Mouse (Mus musculus): ENCODE data around the gene Ubac1. TPM values are rescaled to one million over a fixed set of nuclear protein-coding genes. Genes with fewer than 3 reads are reported as not detected.

Gene Ubac1
- polyA plus RNA-seq, 1 experiment from 2014 or later: 113 TPM

GRCm38 (mm10) chr2:25978997-25979396 is 42.5 kb downstream of the Ubac1 start:
- WGBS: 89% methylated on average over 4 of the region's 4 CpGs
- no peak for DNase-seq (ENCODE audit: low spot score)
- Histone ChIP-seq H3K27me3 (ENCODE audit: control insufficient read depth, insufficient read depth, low read length) (no peaks in the 10 kb centered on the region), H3K4me1 (ENCODE audit: control insufficient read depth, insufficient read depth, low read length) (no peaks in the 10 kb centered on the region; the same call in 1 of the 2 replicates), H3K36me3 (replicated peaks; ENCODE audit: control insufficient read depth, insufficient read depth, low read depth, low read length) (no peaks in the 10 kb centered on the region), H3K9me3 (replicated peaks; ENCODE audit: control insufficient read depth, low read length) (no peaks in the 10 kb centered on the region), H3K4me3 (ENCODE audit: low read depth, low read length) (no peak overlapping the region), H3K27ac (replicated peaks; ENCODE audit: low read depth, low read length) (no peak overlapping the region), H3K4me2 (ENCODE audit: low read depth, low read length) (no peak overlapping the region), H3K9ac (replicated peaks; ENCODE audit: low read length) (no peak overlapping the region)
- no peak for ATAC-seq (replicated peaks; ENCODE audit: insufficient number of reproducible peaks, low FRiP score, low TSS enrichment, low read depth)

- Histone ChIP-seq H3K9ac (replicated peaks; ENCODE audit: low read length) (no peak overlapping the region), H3K4me1 (ENCODE audit: control insufficient read depth, insufficient read depth, low read length) (no peaks in the 10 kb centered on the region; the same call in 1 of the 2 replicates), H3K4me3 (ENCODE audit: low read depth, low read length) (no peak overlapping the region), H3K27ac (replicated peaks; ENCODE audit: low read depth, low read length) (no peak overlapping the region), H3K27me3 (ENCODE audit: control insufficient read depth, insufficient read depth, low read length) (no peaks in the 10 kb centered on the region), H3K4me2 (ENCODE audit: low read depth, low read length) (no peak overlapping the region), H3K9me3 (replicated peaks; ENCODE audit: control insufficient read depth, low read length) (no peaks in the 10 kb centered on the region), H3K36me3 (replicated peaks; ENCODE audit: control insufficient read depth, insufficient read depth, low read depth, low read length) (no peaks in the 10 kb centered on the region; the same call in 1 of the 2 replicates)
- WGBS: 81% methylated on average over 7 of the region's 7 CpGs
- ATAC-seq (replicated peaks; ENCODE audit: insufficient number of reproducible peaks, low FRiP score, low TSS enrichment, low read depth) (no peak), DNase-seq (ENCODE audit: low spot score) (no peak)
These were observed 43.8 kb downstream of the Ubac1 start for GRCm38 (mm10) chr2:25977587-25978239.

GRCm38 (mm10) chr2:25975141-25975770 is 46.3 kb downstream of the Ubac1 start:
- Histone ChIP-seq H3K4me2 (ENCODE audit: low read depth, low read length) (no peak overlapping the region), H3K27me3 (ENCODE audit: control insufficient read depth, insufficient read depth, low read length) (no peaks in the 10 kb centered on the region), H3K9ac (replicated peaks; ENCODE audit: low read length) (no peak overlapping the region), H3K9me3 (replicated peaks; ENCODE audit: control insufficient read depth, low read length) (no peaks in the 10 kb centered on the region), H3K27ac (replicated peaks; ENCODE audit: low read depth, low read length) (no peak overlapping the region), H3K4me1 (ENCODE audit: control insufficient read depth, insufficient read depth, low read length) (no peaks in the 10 kb centered on the region; the same call in 1 of the 2 replicates), H3K36me3 (replicated peaks; ENCODE audit: control insufficient read depth, insufficient read depth, low read depth, low read length) (no peaks in the 10 kb centered on the region; the same call in 1 of the 2 replicates), H3K4me3 (ENCODE audit: low read depth, low read length) (no peak overlapping the region)
- WGBS: 92% methylated on average over 4 of the region's 4 CpGs
- DNase-seq (ENCODE audit: low spot score) (no peak), ATAC-seq (replicated peaks; ENCODE audit: insufficient number of reproducible peaks, low FRiP score, low TSS enrichment, low read depth) (no peak)

GRCm38 (mm10) chr2:25970426-25970825 is 51.1 kb downstream of the Ubac1 start:
- Histone ChIP-seq H3K27me3 (ENCODE audit: control insufficient read depth, insufficient read depth, low read length) (no peaks in the 10 kb centered on the region), H3K4me1 (ENCODE audit: control insufficient read depth, insufficient read depth, low read length) (no peaks in the 10 kb centered on the region), H3K27ac (replicated peaks; ENCODE audit: low read depth, low read length) (no peak overlapping the region), H3K9ac (replicated peaks; ENCODE audit: low read length) (no peak overlapping the region), H3K4me3 (ENCODE audit: low read depth, low read length) (no peak overlapping the region), H3K4me2 (ENCODE audit: low read depth, low read length) (no peak overlapping the region), H3K9me3 (replicated peaks; ENCODE audit: control insufficient read depth, low read length) (no peaks in the 10 kb centered on the region), H3K36me3 (replicated peaks; ENCODE audit: control insufficient read depth, insufficient read depth, low read depth, low read length) (no peaks in the 10 kb centered on the region; the same call in 1 of the 2 replicates)
- 84% methylated on average over 2 of the region's 2 CpGs for WGBS
- no peak for DNase-seq (ENCODE audit: low spot score)
- no peak for ATAC-seq (replicated peaks; ENCODE audit: insufficient number of reproducible peaks, low FRiP score, low TSS enrichment, low read depth)

GRCm38 (mm10) chr2:25969319-25969718 is 52.2 kb downstream of the Ubac1 start:
- H3K9ac ChIP-seq (replicated peaks; ENCODE audit: low read length): no peak overlapping the region
- H3K4me1 ChIP-seq (ENCODE audit: control insufficient read depth, insufficient read depth, low read length): no peaks in the 10 kb centered on the region
- H3K9me3 ChIP-seq (replicated peaks; ENCODE audit: control insufficient read depth, low read length): no peaks in the 10 kb centered on the region
- no peak overlapping the region for H3K4me3 ChIP-seq (ENCODE audit: low read depth, low read length)
- ATAC-seq (replicated peaks; ENCODE audit: insufficient number of reproducible peaks, low FRiP score, low TSS enrichment, low read depth) (no peak), DNase-seq (ENCODE audit: low spot score) (no peak)
- no peak overlapping the region for H3K4me2 ChIP-seq (ENCODE audit: low read depth, low read length)
- no peak overlapping the region for H3K27ac ChIP-seq (replicated peaks; ENCODE audit: low read depth, low read length)
- peaks cover 2% of the 10 kb centered on the region for H3K36me3 ChIP-seq (replicated peaks; ENCODE audit: control insufficient read depth, insufficient read depth, low read depth, low read length)
- WGBS: 89% methylated on average over 4 of the region's 4 CpGs
- H3K27me3 ChIP-seq (ENCODE audit: control insufficient read depth, insufficient read depth, low read length): no peaks in the 10 kb centered on the region

- H3K4me2 ChIP-seq (ENCODE audit: low read depth, low read length): no peak overlapping the region
These were observed 72.3 kb downstream of the Ubac1 start for GRCm38 (mm10) chr2:25949291-25949690.

More at GRCm38 (mm10) chr2:25949291-25949690, 72.3 kb downstream of the Ubac1 start:
- Histone ChIP-seq H3K9ac (replicated peaks; ENCODE audit: low read length) (no peak overlapping the region), H3K4me3 (ENCODE audit: low read depth, low read length) (no peak overlapping the region), H3K36me3 (replicated peaks; ENCODE audit: control insufficient read depth, insufficient read depth, low read depth, low read length) (peaks cover 1% of the 10 kb centered on the region), H3K4me1 (ENCODE audit: control insufficient read depth, insufficient read depth, low read length) (no peaks in the 10 kb centered on the region), H3K27ac (replicated peaks; ENCODE audit: low read depth, low read length) (no peak overlapping the region), H3K27me3 (ENCODE audit: control insufficient read depth, insufficient read depth, low read length) (no peaks in the 10 kb centered on the region), H3K9me3 (replicated peaks; ENCODE audit: control insufficient read depth, low read length) (no peaks in the 10 kb centered on the region)
- no peak for DNase-seq (ENCODE audit: low spot score)
- WGBS: 90% methylated on average over 3 of the region's 3 CpGs
- ATAC-seq (replicated peaks; ENCODE audit: insufficient number of reproducible peaks, low FRiP score, low TSS enrichment, low read depth): no peak

Other genes with a start within 250 kb of the Ubac1 start
- gene Lcn11, start 244.7 kb downstream of the Ubac1 start, polyA plus RNA-seq (2014; fragmentation: Nextera tagmentation; extraction: Ambion mirVana): not detected in 2 replicates
- gene Gm13539, start 239.5 kb downstream of the Ubac1 start, polyA plus RNA-seq (2014; fragmentation: Nextera tagmentation; extraction: Ambion mirVana): not detected in 2 replicates
- gene Glt6d1, start 205.9 kb downstream of the Ubac1 start, polyA plus RNA-seq (2014; fragmentation: Nextera tagmentation; extraction: Ambion mirVana): not detected in 2 replicates
- gene Lcn9, start 198.6 kb downstream of the Ubac1 start, polyA plus RNA-seq (2014; fragmentation: Nextera tagmentation; extraction: Ambion mirVana): not detected in 2 replicates
- gene Sohlh1, start 174.5 kb downstream of the Ubac1 start, polyA plus RNA-seq (2014; fragmentation: Nextera tagmentation; extraction: Ambion mirVana): not detected in 2 replicates
- gene Kcnt1, start 158.0 kb downstream of the Ubac1 start, polyA plus RNA-seq (2014; fragmentation: Nextera tagmentation; extraction: Ambion mirVana): 0.10 and 0.28 TPM in 2 replicates
- gene Camsap1, start 38.5 kb downstream of the Ubac1 start, polyA plus RNA-seq (2014; fragmentation: Nextera tagmentation; extraction: Ambion mirVana): 20.5 and 25.1 TPM in 2 replicates
- gene Nacc2, start 101.5 kb upstream of the Ubac1 start, polyA plus RNA-seq (2014; fragmentation: Nextera tagmentation; extraction: Ambion mirVana): 2.7 and 3.6 TPM in 2 replicates
- 1.3 and 3.3 TPM in 2 replicates for gene Lhx3, start 186.5 kb upstream of the Ubac1 start, polyA plus RNA-seq (2014; fragmentation: Nextera tagmentation; extraction: Ambion mirVana)
- gene Qsox2, start 215.8 kb upstream of the Ubac1 start, polyA plus RNA-seq (2014; fragmentation: Nextera tagmentation; extraction: Ambion mirVana): 11.3 and 12.1 TPM in 2 replicates

Data from embryonic facial prominence, embryonic 11.5 days (tissue).